Mouse (Mus musculus): ENCODE results near the gene Ugdh. TPM values are rescaled to one million over a fixed set of nuclear protein-coding genes. Genes with fewer than 3 reads are reported as not detected.

Gene Ugdh
- polyA plus RNA-seq, 1 experiment from 2014 or later: 42.6 TPM

DNA sequence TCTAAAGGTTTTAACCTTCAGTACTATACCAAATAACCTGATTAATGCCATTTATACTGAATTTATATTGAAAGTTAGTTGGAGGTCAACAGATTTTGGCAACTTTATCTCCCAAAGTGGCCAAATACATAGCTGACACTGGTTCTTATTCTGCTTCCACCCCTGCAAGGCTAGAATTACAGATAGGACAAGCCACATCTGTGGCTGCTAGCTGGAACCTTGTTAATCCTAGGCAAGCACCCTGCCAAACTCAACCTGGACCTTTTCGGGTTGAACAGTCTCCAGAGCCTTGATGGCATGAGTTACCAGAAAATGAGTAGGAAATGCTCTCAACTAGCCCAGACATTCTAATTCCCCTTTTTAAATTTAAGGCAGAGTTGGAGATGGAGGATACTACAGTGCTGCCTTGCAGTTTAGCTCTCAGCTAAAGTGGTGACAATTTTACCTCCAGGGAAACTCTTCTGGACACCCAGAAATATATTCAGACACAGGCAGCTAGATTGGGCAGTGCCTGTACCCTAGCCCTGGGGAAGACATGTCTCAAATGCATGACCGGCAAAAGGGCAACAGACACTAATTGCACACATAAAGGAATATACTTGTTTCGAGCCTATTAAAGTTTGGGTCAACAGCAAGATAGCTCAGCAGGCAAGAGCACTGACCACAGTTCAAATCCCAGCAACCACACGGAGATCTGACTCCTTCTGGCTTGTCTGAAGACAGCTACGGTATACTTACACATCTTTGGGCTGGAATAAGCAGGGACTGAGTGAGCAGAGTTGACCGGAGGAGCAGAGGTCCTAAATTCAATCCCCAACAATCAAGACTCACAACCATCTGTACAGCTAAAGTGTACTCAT lies 48.5 kb downstream of the Ugdh start:
- H3K36me3 ChIP-seq: peaks cover 39% of the 10 kb centered on the region
- ATAC-seq (ENCODE audit: low FRiP score, low read depth): no peak

DNA sequence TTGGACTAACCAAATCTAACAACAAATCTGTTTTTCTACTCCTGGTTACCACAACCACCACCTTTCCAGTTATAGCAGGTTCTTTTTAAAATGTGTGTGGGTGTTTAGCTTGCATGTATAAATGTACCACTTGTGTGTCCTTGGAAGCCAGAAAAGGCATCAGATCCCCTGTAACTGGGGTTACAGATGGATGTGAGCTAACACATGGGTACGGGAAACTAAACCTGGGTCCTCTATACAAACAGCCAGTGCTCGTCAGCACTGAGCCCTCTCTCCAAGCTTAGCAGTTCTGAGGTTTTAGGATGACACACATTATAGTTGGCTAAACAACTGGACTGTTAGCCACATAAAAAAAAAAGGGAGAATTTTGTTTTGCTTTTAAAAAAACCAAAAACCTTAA lies 50.0 kb downstream of the Ugdh start:
- no peaks in the 10 kb centered on the region for H3K9me3 ChIP-seq
- no peak overlapping the region for H3K4me2 ChIP-seq
- H3K36me3 ChIP-seq: peaks cover 39% of the 10 kb centered on the region
- no peak for ATAC-seq (ENCODE audit: low FRiP score, low read depth)
- H3K27ac ChIP-seq (replicated peaks): no peak overlapping the region
- no peaks in the 10 kb centered on the region for H3K27me3 ChIP-seq
- peaks cover 20% of the 10 kb centered on the region for H3K4me1 ChIP-seq (replicated peaks)
- H3K4me3 ChIP-seq: no peak overlapping the region
- no peak overlapping the region for H3K9ac ChIP-seq
- WGBS: 81% methylated on average over 2 of the region's 2 CpGs

More for the DNA sequence above, 48.5 kb downstream of the Ugdh start:
- H3K4me3 ChIP-seq: no peak overlapping the region
- no peak overlapping the region for H3K4me2 ChIP-seq
- no peak overlapping the region for H3K27ac ChIP-seq (replicated peaks)
- no peak overlapping the region for H3K9ac ChIP-seq
- H3K9me3 ChIP-seq: no peaks in the 10 kb centered on the region
- 79% methylated on average over 6 of the region's 6 CpGs for WGBS
- H3K4me1 ChIP-seq (replicated peaks): peaks cover 25% of the 10 kb centered on the region
- no peaks in the 10 kb centered on the region for H3K27me3 ChIP-seq

DNA sequence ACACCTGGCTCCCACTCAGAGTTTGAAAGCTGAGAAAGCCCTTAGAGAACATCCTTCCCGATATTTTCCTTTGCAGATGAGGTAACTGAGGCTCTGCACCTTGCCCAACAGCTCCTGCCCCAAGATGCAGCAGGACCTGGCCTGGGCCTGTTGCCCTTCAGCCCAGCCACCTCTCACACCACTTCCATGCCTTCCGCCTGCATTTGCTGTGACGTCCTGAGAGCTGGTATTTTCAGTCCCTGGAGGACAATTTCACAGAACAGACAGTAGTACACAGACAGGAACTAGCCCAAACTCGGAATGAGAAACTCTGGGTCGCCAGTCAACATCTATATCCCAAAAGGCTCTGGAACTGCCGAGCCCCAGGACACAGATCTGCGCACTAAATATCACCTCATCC lies 61.0 kb downstream of the Ugdh start:
- Histone ChIP-seq H3K27ac (replicated peaks) (no peak overlapping the region), H3K9me3 (no peaks in the 10 kb centered on the region), H3K9ac (no peak overlapping the region), H3K4me3 (no peak overlapping the region), H3K4me2 (no peak overlapping the region), H3K4me1 (replicated peaks) (no peaks in the 10 kb centered on the region), H3K27me3 (no peaks in the 10 kb centered on the region), H3K36me3 (no peaks in the 10 kb centered on the region)
- ATAC-seq (ENCODE audit: low FRiP score, low read depth): no peak
- WGBS: 84% methylated on average over 7 of the region's 7 CpGs

DNA sequence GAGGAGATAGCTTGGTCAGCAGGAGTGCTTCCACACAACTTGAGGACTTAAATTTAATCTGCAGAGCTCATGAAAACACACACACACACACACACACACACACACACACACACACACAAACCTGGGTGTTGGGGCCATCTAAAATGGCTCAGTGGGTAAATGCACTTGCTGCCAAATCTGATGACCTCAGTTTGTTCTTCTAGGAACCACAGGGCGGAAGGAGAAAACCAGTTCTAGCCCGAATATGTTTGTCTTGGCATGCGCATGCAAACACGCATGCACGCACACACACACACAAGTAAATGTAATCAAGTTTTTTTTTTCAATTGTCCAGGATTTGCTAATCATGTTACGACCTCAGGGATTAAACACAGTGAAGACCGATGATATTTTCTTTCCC lies 64.2 kb downstream of the Ugdh start:
- ATAC-seq (ENCODE audit: low FRiP score, low read depth): no peak
- no peaks in the 10 kb centered on the region for H3K4me1 ChIP-seq (replicated peaks)
- H3K4me3 ChIP-seq: no peak overlapping the region
- H3K4me2 ChIP-seq: no peak overlapping the region
- no peaks in the 10 kb centered on the region for H3K27me3 ChIP-seq
- no peak overlapping the region for H3K27ac ChIP-seq (replicated peaks)
- H3K36me3 ChIP-seq: no peaks in the 10 kb centered on the region
- WGBS: 97% methylated on average over 7 of the region's 7 CpGs
- no peaks in the 10 kb centered on the region for H3K9me3 ChIP-seq
- H3K9ac ChIP-seq: no peak overlapping the region

DNA sequence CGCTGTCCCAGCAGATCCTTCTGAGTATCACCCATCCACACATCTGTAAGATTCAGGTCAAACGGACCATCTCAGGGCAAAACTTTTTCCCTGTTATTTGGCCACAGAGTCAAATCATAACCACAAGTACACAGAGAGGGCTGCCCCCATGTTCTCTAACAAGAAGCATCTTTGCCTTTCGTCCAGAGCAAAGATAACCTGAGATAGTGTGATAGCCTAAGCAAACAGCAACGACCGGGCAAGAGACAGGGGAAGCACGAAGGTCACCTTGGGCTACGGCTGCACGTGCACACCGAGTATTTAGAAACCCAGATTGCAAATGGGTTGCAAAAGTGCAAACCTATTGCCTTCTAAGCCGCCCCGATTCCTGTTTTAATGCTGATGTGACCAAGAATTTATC lies 67.9 kb downstream of the Ugdh start:
- Histone ChIP-seq H3K9ac (no peak overlapping the region), H3K4me1 (replicated peaks) (no peaks in the 10 kb centered on the region), H3K9me3 (no peaks in the 10 kb centered on the region), H3K27me3 (no peaks in the 10 kb centered on the region), H3K27ac (replicated peaks) (no peak overlapping the region), H3K4me3 (no peak overlapping the region), H3K36me3 (no peaks in the 10 kb centered on the region), H3K4me2 (no peak overlapping the region)
- 94% methylated on average over 11 of the region's 11 CpGs for WGBS
- ATAC-seq (ENCODE audit: low FRiP score, low read depth): no peak

Other genes with a start within 250 kb of the Ugdh start
- gene Wdr19, start 236.3 kb downstream of the Ugdh start, polyA plus RNA-seq (2015; fragmentation: Nextera tagmentation; extraction: Ambion mirVana): 11.8 and 13.3 TPM in 2 replicates
- gene Rfc1, start 100.3 kb downstream of the Ugdh start, polyA plus RNA-seq (2015; fragmentation: Nextera tagmentation; extraction: Ambion mirVana): 29.9 and 37.4 TPM in 2 replicates
- gene Klb, start 87.6 kb downstream of the Ugdh start, polyA plus RNA-seq (2015; fragmentation: Nextera tagmentation; extraction: Ambion mirVana): 0.08 and 0.32 TPM in 2 replicates
- 520 and 546 TPM in 2 replicates for gene Rpl9, start 44.5 kb downstream of the Ugdh start, polyA plus RNA-seq (2015; fragmentation: Nextera tagmentation; extraction: Ambion mirVana)
- gene Lias, start 44.5 kb downstream of the Ugdh start, polyA plus RNA-seq (2015; fragmentation: Nextera tagmentation; extraction: Ambion mirVana): 61.1 and 61.6 TPM in 2 replicates
- gene Gm43552, start 56.9 kb upstream of the Ugdh start, polyA plus RNA-seq (2015; fragmentation: Nextera tagmentation; extraction: Ambion mirVana): not detected in 2 replicates
- gene Smim14, start 101.2 kb upstream of the Ugdh start, polyA plus RNA-seq (2015; fragmentation: Nextera tagmentation; extraction: Ambion mirVana): 181 and 209 TPM in 2 replicates
- gene Ube2k, start 101.3 kb upstream of the Ugdh start, polyA plus RNA-seq (2015; fragmentation: Nextera tagmentation; extraction: Ambion mirVana): 198 and 201 TPM in 2 replicates